Mouse (Mus musculus): ENCODE measurements around the gene Srgn. TPM values are rescaled to one million over a fixed set of nuclear protein-coding genes. Genes with fewer than 3 reads are reported as not detected.

Gene Srgn
- 2,014 and 2,052 TPM in 2 replicates for total RNA-seq (2017)

- no peak for ATAC-seq (ENCODE audit: extremely low read depth, insufficient number of reproducible peaks, low FRiP score, poor library complexity, severe bottlenecking)
Observed at GRCm38 (mm10) chr10:62527351-62527750, at the start of gene Srgn. Gene Srgn (minus strand): TSS chr10:62527451.

- no peak for ATAC-seq (ENCODE audit: extremely low read depth, insufficient number of reproducible peaks, low FRiP score, poor library complexity, severe bottlenecking)
Observed at GRCm38 (mm10) chr10:62575001-62575400, 47.8 kb upstream of the Srgn start.

- no peak for ATAC-seq (ENCODE audit: extremely low read depth, insufficient number of reproducible peaks, low FRiP score, poor library complexity, severe bottlenecking)
Observed at GRCm38 (mm10) chr10:62570126-62570871, 43.0 kb upstream of the Srgn start.

GRCm38 (mm10) chr10:62568861-62569260 is 41.6 kb upstream of the Srgn start:
- ATAC-seq (ENCODE audit: extremely low read depth, insufficient number of reproducible peaks, low FRiP score, poor library complexity, severe bottlenecking): no peak

- ATAC-seq (ENCODE audit: extremely low read depth, insufficient number of reproducible peaks, low FRiP score, poor library complexity, severe bottlenecking): no peak
Observed at GRCm38 (mm10) chr10:62557736-62558135, 30.5 kb upstream of the Srgn start.

- ATAC-seq (ENCODE audit: extremely low read depth, insufficient number of reproducible peaks, low FRiP score, poor library complexity, severe bottlenecking): peak; percentile 52
Observed at GRCm38 (mm10) chr10:62556558-62556901, 29.3 kb upstream of the Srgn start.

GRCm38 (mm10) chr10:62555705-62556557 is 28.7 kb upstream of the Srgn start:
- no peak for ATAC-seq (ENCODE audit: extremely low read depth, insufficient number of reproducible peaks, low FRiP score, poor library complexity, severe bottlenecking)

- peak; percentile 79 for ATAC-seq (ENCODE audit: extremely low read depth, insufficient number of reproducible peaks, low FRiP score, poor library complexity, severe bottlenecking)
Observed at GRCm38 (mm10) chr10:62553611-62554091, 26.4 kb upstream of the Srgn start.

GRCm38 (mm10) chr10:62550787-62551300 is 23.6 kb upstream of the Srgn start:
- no peak for ATAC-seq (ENCODE audit: extremely low read depth, insufficient number of reproducible peaks, low FRiP score, poor library complexity, severe bottlenecking)

GRCm38 (mm10) chr10:62549523-62550166 is 22.4 kb upstream of the Srgn start:
- peak; percentile 78 for ATAC-seq (ENCODE audit: extremely low read depth, insufficient number of reproducible peaks, low FRiP score, poor library complexity, severe bottlenecking)

- ATAC-seq (ENCODE audit: extremely low read depth, insufficient number of reproducible peaks, low FRiP score, poor library complexity, severe bottlenecking): no peak
Observed at GRCm38 (mm10) chr10:62546441-62546840, 19.2 kb upstream of the Srgn start.

- ATAC-seq (ENCODE audit: extremely low read depth, insufficient number of reproducible peaks, low FRiP score, poor library complexity, severe bottlenecking): no peak
Observed at GRCm38 (mm10) chr10:62545759-62546158, 18.5 kb upstream of the Srgn start.

- ATAC-seq (ENCODE audit: extremely low read depth, insufficient number of reproducible peaks, low FRiP score, poor library complexity, severe bottlenecking): no peak
Observed at GRCm38 (mm10) chr10:62544316-62544715, 17.1 kb upstream of the Srgn start.

GRCm38 (mm10) chr10:62543399-62543808 is 16.2 kb upstream of the Srgn start:
- ATAC-seq (ENCODE audit: extremely low read depth, insufficient number of reproducible peaks, low FRiP score, poor library complexity, severe bottlenecking): peak; percentile 86

- peak; percentile 8 for ATAC-seq (ENCODE audit: extremely low read depth, insufficient number of reproducible peaks, low FRiP score, poor library complexity, severe bottlenecking)
Observed at GRCm38 (mm10) chr10:62542928-62543327, 15.7 kb upstream of the Srgn start.

- ATAC-seq (ENCODE audit: extremely low read depth, insufficient number of reproducible peaks, low FRiP score, poor library complexity, severe bottlenecking): no peak
Observed at GRCm38 (mm10) chr10:62542507-62542906, 15.3 kb upstream of the Srgn start.

- peak; percentile 39; the same call in 1 of the 2 replicates for ATAC-seq (ENCODE audit: extremely low read depth, insufficient number of reproducible peaks, low FRiP score, poor library complexity, severe bottlenecking)
Observed at GRCm38 (mm10) chr10:62541499-62541898, 14.2 kb upstream of the Srgn start.

GRCm38 (mm10) chr10:62540800-62541199 is 13.5 kb upstream of the Srgn start:
- no peak for ATAC-seq (ENCODE audit: extremely low read depth, insufficient number of reproducible peaks, low FRiP score, poor library complexity, severe bottlenecking)

GRCm38 (mm10) chr10:62534509-62534908 is 7.3 kb upstream of the Srgn start:
- ATAC-seq (ENCODE audit: extremely low read depth, insufficient number of reproducible peaks, low FRiP score, poor library complexity, severe bottlenecking): no peak
